Mouse (Mus musculus) liver, embryonic 16.5 days (tissue): Measurements from ENCODE around the gene Cd180. TPM values are rescaled to one million over a fixed set of nuclear protein-coding genes. Genes with fewer than 3 reads are reported as not detected.

Experiments used
- ATAC-seq: fragments of 200-750 bp; cut with Nextera tagmentation; 2 replicates; pipeline ENCODE4 v1.8.0; 2017; ENCODE audit warnings: low read depth, mild to moderate bottlenecking, moderate number of reproducible peaks, moderate library complexity
- H3K27ac ChIP-seq: fragments of 300-500 bp; sonication (generic); 2 replicates; pipeline ENCODE4 v1.5.1; 2014; ENCODE audit warnings: mild to moderate bottlenecking, low read length
- H3K27me3 ChIP-seq: fragments of 300-500 bp; sonication (generic); 2 replicates; pipeline ENCODE4 v1.6.1; 2014; ENCODE audit warnings: low read depth, low read length, mixed read lengths; ENCODE audit not compliant: control insufficient read depth, insufficient read depth
- H3K36me3 ChIP-seq: fragments of 300-500 bp; sonication (generic); 2 replicates; pipeline ENCODE4 v1.6.1; 2014; ENCODE audit warnings: mild to moderate bottlenecking; ENCODE audit not compliant: control insufficient read depth, insufficient read depth
- H3K4me1 ChIP-seq: fragments of 300-500 bp; sonication (generic); 2 replicates; pipeline ENCODE4 v1.6.1; 2014; ENCODE audit warnings: low read depth, low read length, mixed read lengths; ENCODE audit not compliant: control insufficient read depth
- H3K4me2 ChIP-seq: fragments of 300-500 bp; sonication (generic); 2 replicates; pipeline ENCODE4 v1.6.1; 2014; ENCODE audit warnings: low read depth, low read length, mixed read lengths
- H3K4me3 ChIP-seq: fragments of 300-500 bp; sonication (generic); 2 replicates; pipeline ENCODE4 v1.5.1; 2014; ENCODE audit warnings: low read depth, mild to moderate bottlenecking, low read length
- H3K9ac ChIP-seq: fragments of 300-500 bp; sonication (generic); 2 replicates; pipeline ENCODE4 v1.6.1; 2014; ENCODE audit warnings: low read depth, low read length
- H3K9me3 ChIP-seq: fragments of 300-500 bp; sonication (generic); replicated peaks from 2 replicates; pipeline ENCODE4 v1.6.1; 2016; ENCODE audit warnings: low read length; ENCODE audit not compliant: control insufficient read depth
- WGBS: fragments of 180-500 bp; shearing (Covaris S2); extraction: QIAGEN DNeasy Blood & Tissue Kit; methylation state at CpG from one replicate; pipeline ENCODE4 v1.1.7; 2014; ENCODE audit not compliant: insufficient replicate concordance; 5-methylcytosine and 5-hydroxymethylcytosine counted together
- polyA plus RNA-seq: library from polyadenylated mRNA; unstranded; fragments of >200 nt; fragmentation: Nextera tagmentation; extraction: Ambion mirVana; gene quantifications from 2 replicates; pipeline ENCODE4 v1.2.1, GENCODE M21; 2015

The Cd180 gene
- 0.74 and 0.89 TPM in 2 replicates for polyA plus RNA-seq

- H3K4me3 ChIP-seq = 0 out of 2 replicates have a peak within 1 kb of the TSS, but pooled peaks have one; percentile 7
- no peaks in the 10 kb centered on the region for H3K4me1 ChIP-seq
- whole genome bisulfite sequencing = 20% methylated on average over 8 of the region's 8 CpGs
- no peak within 1 kb of the TSS for H3K4me2 ChIP-seq
- ATAC-seq = no peak
- no peak within 1 kb of the TSS for H3K9ac ChIP-seq
- H3K27me3 ChIP-seq = no peaks in the 10 kb centered on the region
- H3K9me3 ChIP-seq = no peaks in the 10 kb centered on the region
- H3K27ac ChIP-seq = no peak within 1 kb of the TSS; the same call in 1 of the 2 replicates
- no peaks in the 10 kb centered on the region for H3K36me3 ChIP-seq
Measured at GRCm38 (mm10) chr13:102693341-102693801, at the start of gene Cd180. TSS of gene Cd180 (plus strand) at chr13:102693558.

DNA sequence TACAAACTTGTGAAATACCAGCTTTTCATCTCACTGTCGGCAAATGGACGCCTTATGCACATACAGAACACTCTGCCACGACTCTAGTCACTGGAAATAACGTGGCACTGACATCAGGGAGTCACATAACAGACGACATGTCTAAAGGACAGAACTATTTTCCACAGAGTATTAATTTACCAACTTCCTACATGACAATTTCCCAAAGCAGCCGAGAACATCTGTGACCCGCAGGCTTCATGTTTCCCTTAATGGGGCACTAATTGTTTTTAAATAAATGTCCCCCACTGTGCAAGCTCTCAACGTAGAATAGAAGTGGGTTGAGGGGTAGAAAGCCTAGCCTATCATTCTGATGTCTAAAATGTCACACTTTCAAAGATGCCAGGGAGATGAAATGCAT lies 49.0 kb upstream of the Cd180 start:
- no peaks in the 10 kb centered on the region for H3K4me1 ChIP-seq
- no peak overlapping the region for H3K9ac ChIP-seq
- WGBS = 51% methylated on average over 8 of the region's 8 CpGs
- no peak for ATAC-seq
- no peaks in the 10 kb centered on the region for H3K36me3 ChIP-seq
- no peak overlapping the region for H3K4me3 ChIP-seq
- no peaks in the 10 kb centered on the region for H3K9me3 ChIP-seq
- no peak overlapping the region for H3K27ac ChIP-seq
- no peaks in the 10 kb centered on the region for H3K27me3 ChIP-seq
- no peak overlapping the region for H3K4me2 ChIP-seq

- Histone ChIP-seq H3K9ac (no peak overlapping the region), H3K27me3 (no peaks in the 10 kb centered on the region), H3K27ac (no peak overlapping the region), H3K4me3 (0 out of 2 replicates have a peak overlapping the region, but pooled peaks have one; percentile 0), H3K4me2 (no peak overlapping the region), H3K4me1 (no peaks in the 10 kb centered on the region), H3K36me3 (no peaks in the 10 kb centered on the region), H3K9me3 (no peaks in the 10 kb centered on the region)
- 22% methylated on average over 17 of the region's 17 CpGs for WGBS
- no peak for ATAC-seq
Measured at GRCm38 (mm10) chr13:102644789-102645551, 48.4 kb upstream of the Cd180 start.

DNA sequence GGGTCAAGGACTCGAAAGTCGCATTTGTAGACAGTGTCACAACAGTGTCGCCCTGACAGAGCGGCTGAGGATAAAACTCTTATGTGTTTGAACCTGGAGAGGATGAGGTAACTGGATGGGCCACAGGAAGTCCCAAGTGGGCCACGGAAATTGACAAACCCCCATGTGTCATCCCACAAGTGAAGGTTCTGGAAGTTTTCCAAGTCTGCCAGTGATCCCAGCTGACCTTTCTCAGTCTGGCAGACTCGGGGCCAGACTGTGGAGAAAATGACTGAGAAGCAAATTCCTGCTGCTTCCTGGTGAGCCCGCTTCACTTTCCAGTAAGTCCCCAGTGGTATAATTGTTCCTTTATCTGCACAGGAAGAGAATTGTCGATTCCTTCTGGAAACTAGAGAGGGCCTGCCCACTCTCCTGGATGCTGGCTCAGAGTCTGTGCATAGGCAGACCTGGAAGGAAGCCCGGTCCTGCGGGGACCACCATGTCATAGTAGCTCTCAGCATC lies 47.0 kb upstream of the Cd180 start:
- Histone ChIP-seq H3K9me3 (no peaks in the 10 kb centered on the region), H3K4me2 (no peak overlapping the region), H3K36me3 (no peaks in the 10 kb centered on the region), H3K4me3 (no peak overlapping the region), H3K9ac (no peak overlapping the region), H3K27me3 (no peaks in the 10 kb centered on the region), H3K27ac (no peak overlapping the region), H3K4me1 (no peaks in the 10 kb centered on the region)
- ATAC-seq = peak; percentile 37
- 67% methylated on average over 10 of the region's 10 CpGs for WGBS

- H3K9ac ChIP-seq = no peak overlapping the region
- no peak overlapping the region for H3K4me3 ChIP-seq
- no peak overlapping the region for H3K4me2 ChIP-seq
- no peak overlapping the region for H3K27ac ChIP-seq
- H3K36me3 ChIP-seq = no peaks in the 10 kb centered on the region
- no peaks in the 10 kb centered on the region for H3K27me3 ChIP-seq
- H3K4me1 ChIP-seq = no peaks in the 10 kb centered on the region
- 66% methylated on average over 4 of the region's 4 CpGs for WGBS
- H3K9me3 ChIP-seq = no peaks in the 10 kb centered on the region
- no peak for ATAC-seq
Measured at GRCm38 (mm10) chr13:102647511-102647910, 45.8 kb upstream of the Cd180 start.

GRCm38 (mm10) chr13:102652303-102652889 lies 41.0 kb upstream of the Cd180 start:
- ATAC-seq = no peak
- no peak overlapping the region for H3K9ac ChIP-seq

DNA sequence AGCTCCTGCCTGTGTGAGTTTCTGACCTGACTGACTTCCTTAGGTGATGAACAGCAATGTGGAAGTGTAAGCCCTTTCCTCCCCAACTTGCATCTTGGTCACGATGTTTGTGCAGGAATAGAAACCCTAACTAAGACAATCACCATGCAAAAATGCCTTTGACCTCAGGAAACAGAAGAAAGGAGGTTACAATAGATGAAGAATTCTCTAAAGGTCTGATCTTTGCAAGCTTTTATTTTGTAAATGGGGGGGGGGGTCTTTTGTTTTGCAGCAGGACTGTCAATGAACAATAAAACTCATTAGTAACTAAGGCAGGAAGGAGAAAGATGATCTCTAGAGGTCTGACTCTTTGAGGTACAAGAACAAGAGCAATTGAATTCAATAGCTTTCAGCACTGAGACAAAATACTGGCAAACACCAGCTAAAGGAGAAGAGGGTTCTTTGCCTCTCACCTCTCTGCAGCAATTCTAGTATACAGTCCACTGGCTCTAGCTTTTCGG lies 38.2 kb upstream of the Cd180 start:
- Histone ChIP-seq H3K9me3 (no peaks in the 10 kb centered on the region), H3K4me3 (no peak overlapping the region), H3K27me3 (no peaks in the 10 kb centered on the region), H3K27ac (no peak overlapping the region), H3K9ac (no peak overlapping the region), H3K4me1 (no peaks in the 10 kb centered on the region), H3K4me2 (no peak overlapping the region), H3K36me3 (no peaks in the 10 kb centered on the region)
- ATAC-seq = no peak
- 50% methylated on average over 2 of the region's 2 CpGs for WGBS

More at GRCm38 (mm10) chr13:102652303-102652889, 41.0 kb upstream of the Cd180 start:
- WGBS = 75% methylated on average over 6 of the region's 6 CpGs
- H3K27ac ChIP-seq = no peak overlapping the region
- no peaks in the 10 kb centered on the region for H3K27me3 ChIP-seq
- no peaks in the 10 kb centered on the region for H3K36me3 ChIP-seq
- no peaks in the 10 kb centered on the region for H3K4me1 ChIP-seq
- H3K4me3 ChIP-seq = no peak overlapping the region
- no peaks in the 10 kb centered on the region for H3K9me3 ChIP-seq
- no peak overlapping the region for H3K4me2 ChIP-seq

- no peak overlapping the region for H3K27ac ChIP-seq
- no peaks in the 10 kb centered on the region for H3K9me3 ChIP-seq
- H3K4me3 ChIP-seq = no peak overlapping the region
- no peak overlapping the region for H3K9ac ChIP-seq
- no peaks in the 10 kb centered on the region for H3K36me3 ChIP-seq
- no peak overlapping the region for H3K4me2 ChIP-seq
- H3K4me1 ChIP-seq = no peaks in the 10 kb centered on the region
- ATAC-seq = no peak
- H3K27me3 ChIP-seq = no peaks in the 10 kb centered on the region
- 49% methylated on average over 11 of the region's 11 CpGs for WGBS
Measured at GRCm38 (mm10) chr13:102656153-102656690, 37.1 kb upstream of the Cd180 start.
